Mouse (Mus musculus) liver, adult 2 months (tissue): Measurements from ENCODE around the gene Try10.
"Not testable (repeated sequence)": the region's sequence is repeated elsewhere in the genome, so short reads cannot be mapped to it uniquely, and the experiment has no call there.

Experiments
- CTCF ChIP-seq: fragments of 200-500 bp; IDR thresholded peaks from 2 replicates; pipeline ENCODE4 v1.5.1; 2011; ENCODE audit warnings: low read depth, low read length, control low read depth
- POLR2A ChIP-seq: fragments of 200-500 bp; IDR thresholded peaks from 2 replicates; pipeline ENCODE4 v1.6.1; 2011; ENCODE audit warnings: low read length, control low read depth; ENCODE audit not compliant: insufficient read depth; ENCODE audit errors: extremely low read depth

DNA sequence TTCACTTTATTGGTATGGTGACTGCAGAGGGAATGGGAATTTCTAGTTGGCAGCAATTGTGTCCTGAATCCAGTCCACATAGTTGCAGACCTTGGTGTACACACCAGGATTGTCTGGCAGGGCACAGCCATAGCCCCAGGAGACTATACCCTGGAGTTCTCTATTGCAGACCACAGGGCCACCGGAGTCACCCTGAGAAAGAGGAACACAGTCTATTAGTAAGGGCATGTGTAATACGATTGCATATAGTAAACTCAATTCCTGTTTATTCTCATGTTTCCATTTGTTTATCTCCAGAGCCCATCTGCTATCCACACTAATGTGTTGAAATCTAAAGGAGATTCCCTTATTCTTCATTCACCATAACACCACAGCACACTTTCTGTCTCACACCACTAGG, 19.9 kb downstream of the Try10 start:
- not testable (repeated sequence) for TF ChIP-seq CTCF, POLR2A
